Mouse (Mus musculus) ES-Bruce4 (cell line): Measurements from ENCODE around the gene 1700069L16Rik.

Source experiments
- CTCF ChIP-seq: IDR thresholded peaks from one replicate; pipeline ENCODE4 v1.8.1; 2011; ENCODE audit warnings: low read depth, low read length
- EP300 ChIP-seq: IDR thresholded peaks from 2 replicates; pipeline ENCODE4 v1.6.1; 2011; ENCODE audit warnings: low read depth, low read length; ENCODE audit not compliant: insufficient read depth
- POLR2A ChIP-seq: IDR thresholded peaks from one replicate; pipeline ENCODE4 v1.8.1; 2011; ENCODE audit warnings: low read length; ENCODE audit not compliant: insufficient read depth

DNA sequence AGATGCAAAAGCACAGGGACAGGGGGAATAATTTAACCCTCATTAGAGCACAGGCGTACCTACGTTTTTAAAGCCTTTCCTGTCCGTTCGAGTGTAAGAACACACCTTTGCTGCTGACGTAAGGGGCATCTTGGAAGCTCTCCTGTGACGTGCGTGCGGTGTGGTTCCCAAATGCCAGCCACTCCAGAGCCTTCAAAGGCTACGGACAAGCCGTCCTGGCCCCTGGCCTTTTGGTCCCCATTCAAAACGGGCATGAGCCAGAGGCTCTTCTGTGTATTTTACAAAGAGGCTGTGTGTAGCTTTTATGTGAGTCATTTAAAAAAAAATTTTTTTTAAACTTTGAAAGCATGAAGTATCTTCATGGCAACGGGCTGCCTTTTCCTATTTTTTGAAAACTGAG lies 69.8 kb downstream of the 1700069L16Rik start:
- TF ChIP-seq CTCF = no peak
- TF ChIP-seq EP300 = no peak
- TF ChIP-seq POLR2A = no peak
